Mouse (Mus musculus): ENCODE measurements around the gene 5330417H12Rik.

Gene 5330417H12Rik

GRCm38 (mm10) chr7:107625061-107625460 is at the start of gene 5330417H12Rik:
5330417H12Rik (minus strand) TSS chr7:107625161.
- no peak for DNase-seq

DNA sequence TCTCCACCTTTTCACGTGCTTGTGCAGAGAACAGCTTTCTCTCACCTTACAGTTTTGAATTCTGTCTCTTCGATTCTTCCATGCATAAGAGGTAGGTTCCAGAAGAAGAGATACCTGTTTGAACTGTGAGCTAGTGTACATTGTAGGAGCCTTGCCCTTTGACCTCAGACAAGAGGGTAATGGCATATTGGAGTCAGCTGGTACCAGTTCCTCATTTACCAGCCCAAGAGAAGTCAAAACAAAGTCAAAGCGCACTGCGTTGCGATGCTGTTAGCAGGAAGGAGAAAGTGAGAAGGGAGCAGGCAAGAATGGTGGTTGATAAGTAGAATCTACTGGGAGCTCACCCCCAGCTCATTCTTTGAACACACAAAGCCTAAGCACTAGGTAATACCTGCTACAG is 43.6 kb upstream of the 5330417H12Rik start:
- no peak for DNase-seq

GRCm38 (mm10) chr7:107666262-107666902 is 41.4 kb upstream of the 5330417H12Rik start:
- no peak for DNase-seq

- DNase-seq = no peak
Observed at GRCm38 (mm10) chr7:107665586-107666261, 40.8 kb upstream of the 5330417H12Rik start.

DNA sequence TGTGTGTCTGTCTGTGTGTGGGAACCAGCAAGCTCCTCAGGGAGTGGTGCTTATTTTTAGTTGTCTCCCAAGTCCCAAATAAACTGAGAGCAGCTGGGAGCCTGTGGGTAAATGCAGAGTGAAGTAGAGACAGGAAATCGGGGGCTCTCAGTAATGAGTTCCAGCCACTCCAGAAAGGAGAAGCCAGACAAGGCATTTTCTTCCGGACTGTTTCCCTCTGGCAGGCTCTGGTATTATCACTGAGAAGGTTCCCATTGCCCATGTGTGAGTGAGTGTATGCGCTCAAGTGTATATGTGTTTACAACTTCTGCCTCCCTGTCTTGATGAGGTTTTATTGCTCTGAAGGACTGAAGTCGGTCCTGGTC is 40.2 kb upstream of the 5330417H12Rik start:
- DNase-seq = no peak

DNA sequence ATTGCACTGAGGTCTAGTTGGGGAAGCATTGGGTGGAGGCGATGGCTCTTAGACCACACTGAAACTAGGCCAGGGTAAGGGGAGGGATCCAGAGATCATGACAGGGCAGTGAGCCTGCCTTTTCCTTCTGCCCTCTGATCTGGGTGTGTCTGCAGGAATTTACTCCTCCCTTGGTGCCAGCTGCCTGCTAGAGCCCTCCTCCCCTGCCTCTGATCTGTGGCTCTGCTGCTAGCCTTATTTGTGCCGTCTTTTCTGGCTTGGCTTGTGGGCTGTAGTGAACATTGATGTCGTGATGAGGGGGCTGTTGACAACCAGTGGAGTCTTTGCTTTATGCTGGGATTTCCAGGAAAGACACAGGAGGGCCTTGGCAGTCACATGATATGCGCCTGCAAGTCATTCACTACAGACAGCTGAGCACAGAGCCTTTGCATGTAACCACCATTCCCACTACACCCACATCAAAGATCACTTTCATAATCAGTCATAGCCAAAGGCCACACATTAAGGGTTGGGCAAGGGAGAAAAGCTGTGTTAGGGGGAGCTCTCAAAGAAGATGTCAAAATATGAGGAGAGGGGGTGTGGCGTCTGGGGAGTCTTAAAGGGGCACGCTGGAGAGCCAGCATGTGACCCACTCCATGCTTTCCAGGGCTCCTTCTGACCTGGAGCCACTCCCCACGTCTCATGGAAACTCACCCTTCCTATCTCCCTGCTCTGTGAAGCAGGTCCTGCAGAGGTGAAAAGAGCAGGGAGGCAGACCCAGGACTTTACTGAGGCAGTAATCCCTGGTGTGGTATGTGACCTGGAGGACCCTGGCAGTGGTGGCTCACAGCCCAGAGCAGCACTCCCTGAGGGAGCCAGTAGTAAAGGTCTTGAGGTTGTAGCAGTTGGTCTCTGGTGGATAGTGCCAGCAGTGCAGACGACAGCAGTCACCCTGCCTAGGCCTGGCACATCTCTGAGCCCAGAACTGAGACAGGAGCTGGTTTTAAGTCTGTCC is 39.4 kb upstream of the 5330417H12Rik start:
- DNase-seq = peak; percentile 52

- no peak for DNase-seq
Observed at GRCm38 (mm10) chr7:107663621-107664020, 38.7 kb upstream of the 5330417H12Rik start.

DNA sequence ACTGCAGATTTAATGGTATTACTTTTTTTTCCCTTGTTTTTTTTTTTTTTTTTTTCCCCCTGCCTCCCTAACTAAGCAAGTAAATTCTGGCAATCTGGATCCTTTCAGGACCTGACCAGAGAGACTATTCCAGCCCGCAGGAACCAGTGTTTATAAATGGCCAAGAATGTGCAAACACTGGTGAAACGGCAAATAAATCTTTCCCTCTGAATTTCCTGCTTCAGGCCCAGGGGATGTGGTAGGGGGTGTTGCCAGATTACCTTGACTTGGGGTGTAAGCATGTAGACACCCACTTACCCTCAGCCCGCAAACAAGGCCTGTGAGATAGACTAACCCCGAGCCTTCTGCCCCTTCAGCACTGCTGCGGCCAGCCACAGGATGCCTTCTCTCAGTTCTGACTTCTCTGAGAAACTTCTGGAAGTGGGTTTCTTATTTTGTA is 36.9 kb upstream of the 5330417H12Rik start:
- no peak for DNase-seq

DNA sequence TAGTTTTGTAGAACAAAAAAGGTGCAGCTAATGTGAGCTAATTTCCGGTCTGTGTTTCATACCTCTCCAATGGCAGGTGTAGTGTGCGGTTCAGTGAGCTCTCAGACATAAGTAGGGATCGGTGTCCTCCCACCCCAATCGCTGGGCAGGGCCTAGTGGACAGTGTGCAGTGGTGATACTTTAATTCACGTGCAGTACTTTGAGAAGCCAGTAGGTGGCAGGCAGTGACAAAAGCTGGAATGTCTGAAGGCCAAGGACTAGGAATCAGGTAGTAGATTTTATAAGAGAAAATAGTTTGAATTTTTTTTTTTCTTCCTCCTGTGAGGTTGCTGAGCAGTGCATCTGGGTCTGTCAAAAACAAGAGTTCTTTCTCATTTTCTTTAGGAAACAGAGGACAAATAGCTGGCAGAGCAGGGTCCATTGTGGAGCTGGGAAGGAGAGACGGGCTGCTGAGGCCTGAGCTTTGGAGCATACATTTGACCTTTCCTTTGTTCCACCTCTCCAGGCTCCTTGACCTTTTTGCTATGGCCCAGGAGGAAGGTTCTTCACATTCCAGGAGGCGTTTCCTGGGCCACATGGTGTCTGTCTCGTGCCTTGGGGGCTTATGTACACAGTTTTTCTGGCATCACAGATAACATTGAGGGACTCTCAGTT is 36.4 kb upstream of the 5330417H12Rik start:
- DNase-seq = peak; percentile 81

- DNase-seq = no peak
Observed at GRCm38 (mm10) chr7:107659186-107659918, 34.4 kb upstream of the 5330417H12Rik start.

DNA sequence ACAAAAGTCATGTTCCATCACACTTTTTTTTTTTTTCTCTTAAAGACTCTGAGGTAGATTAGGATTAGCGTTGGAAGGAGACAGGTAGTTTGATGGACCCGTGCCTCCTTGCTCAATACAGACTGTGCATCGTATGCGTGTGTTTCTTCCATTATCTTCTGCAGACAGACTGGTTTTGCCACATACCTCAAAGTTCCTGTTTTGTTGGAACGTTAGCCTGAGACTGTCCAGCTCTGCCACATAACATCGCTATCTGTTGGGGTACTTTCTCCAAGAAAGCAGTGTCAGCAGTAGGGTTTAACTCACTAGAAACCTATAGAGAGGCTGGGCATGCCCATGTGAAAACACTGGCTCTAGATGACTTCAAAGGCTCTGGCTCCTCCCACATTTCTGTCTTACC is 31.5 kb upstream of the 5330417H12Rik start:
- DNase-seq = no peak

GRCm38 (mm10) chr7:107651821-107652220 is 26.9 kb upstream of the 5330417H12Rik start:
- DNase-seq = no peak

DNA sequence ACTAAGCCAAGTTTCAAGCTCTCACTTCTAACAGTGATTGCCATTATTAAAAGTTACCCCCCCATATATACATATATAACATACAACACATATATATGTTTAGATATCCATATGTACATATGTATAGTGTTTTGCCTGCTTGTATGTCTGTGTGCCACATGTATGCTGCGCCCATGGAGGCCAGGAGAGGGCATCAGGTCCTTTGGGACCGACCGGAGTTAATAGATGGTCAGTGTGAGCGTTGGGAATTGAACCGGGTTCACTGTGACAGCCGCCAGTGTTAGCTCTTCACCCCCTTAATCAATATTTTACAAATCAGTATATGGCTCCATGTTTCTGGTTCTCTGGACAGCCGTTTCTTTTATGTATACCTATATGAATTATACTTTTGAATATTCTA is 25.0 kb upstream of the 5330417H12Rik start:
- no peak for DNase-seq

GRCm38 (mm10) chr7:107648937-107649688 is 24.2 kb upstream of the 5330417H12Rik start:
- DNase-seq = no peak

DNA sequence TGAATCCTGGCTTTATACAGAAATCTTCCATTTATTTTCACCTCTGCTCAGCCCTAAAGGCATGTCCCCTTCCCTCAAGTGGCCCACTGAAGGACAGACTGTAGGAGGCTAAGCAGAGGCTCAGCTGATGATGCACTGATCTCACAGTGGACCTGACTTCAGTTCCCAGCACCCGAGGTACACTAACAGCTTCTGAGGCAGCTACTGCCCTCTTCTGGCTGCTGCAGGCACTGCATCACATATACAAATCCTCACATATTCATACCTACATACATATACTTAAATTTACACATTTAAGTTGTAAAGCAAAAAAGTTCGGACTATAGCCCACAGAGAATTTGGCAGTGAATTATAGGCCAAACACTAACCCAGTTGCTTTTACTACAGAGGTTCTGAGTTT is 20.0 kb upstream of the 5330417H12Rik start:
- no peak for DNase-seq

DNA sequence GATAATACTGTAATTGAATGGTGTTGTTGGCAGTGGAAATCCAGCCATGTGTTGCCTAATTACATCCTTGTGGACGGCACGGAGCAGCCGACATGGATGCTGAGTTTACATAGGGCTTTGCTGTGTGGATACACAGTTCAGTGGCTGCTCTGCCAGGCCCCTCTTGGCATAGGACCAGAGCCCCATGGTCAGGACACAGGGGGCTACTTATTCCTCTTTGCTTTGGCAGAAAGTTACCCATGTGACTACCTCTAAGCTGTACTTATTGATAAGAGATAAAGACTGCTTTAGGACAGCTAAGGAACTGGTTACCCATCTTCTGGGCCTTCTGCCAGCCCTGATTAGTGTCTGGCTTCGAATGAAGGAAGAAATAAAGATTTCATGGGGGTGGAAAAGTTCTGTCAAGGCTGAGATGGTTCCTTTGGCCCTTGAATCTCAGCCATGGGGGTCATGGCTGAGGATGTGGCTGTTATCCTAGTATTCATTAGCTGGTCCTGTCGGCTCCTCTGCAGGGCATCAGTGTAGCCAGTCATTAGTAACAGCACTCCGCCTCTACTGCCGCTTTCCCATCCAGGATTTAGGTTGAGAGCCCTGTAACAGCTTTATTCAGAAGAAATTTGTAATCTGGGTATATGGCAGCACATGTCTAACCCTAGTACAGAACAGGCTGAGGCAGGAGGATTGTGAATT is 17.8 kb upstream of the 5330417H12Rik start:
- no peak for DNase-seq

DNA sequence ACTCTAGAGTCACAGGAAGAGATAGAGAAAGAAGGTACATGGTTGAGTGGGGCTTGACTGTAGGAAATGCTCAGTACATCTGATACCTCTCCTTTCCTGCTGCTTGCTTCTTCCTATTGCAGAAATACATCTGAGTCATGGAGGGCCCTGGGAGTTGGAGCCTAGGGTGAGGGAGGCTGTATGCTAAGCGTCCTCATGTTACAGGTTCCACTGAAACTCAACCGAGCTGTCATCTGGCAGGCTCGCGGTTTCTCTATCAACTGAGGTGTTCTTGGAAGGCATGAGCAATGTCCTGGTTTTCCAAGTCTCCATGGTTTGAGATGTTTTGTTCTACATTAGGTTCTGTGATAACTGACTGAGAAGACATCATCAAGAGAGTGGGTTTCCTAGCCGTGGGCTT is 13.1 kb upstream of the 5330417H12Rik start:
- DNase-seq = no peak

DNA sequence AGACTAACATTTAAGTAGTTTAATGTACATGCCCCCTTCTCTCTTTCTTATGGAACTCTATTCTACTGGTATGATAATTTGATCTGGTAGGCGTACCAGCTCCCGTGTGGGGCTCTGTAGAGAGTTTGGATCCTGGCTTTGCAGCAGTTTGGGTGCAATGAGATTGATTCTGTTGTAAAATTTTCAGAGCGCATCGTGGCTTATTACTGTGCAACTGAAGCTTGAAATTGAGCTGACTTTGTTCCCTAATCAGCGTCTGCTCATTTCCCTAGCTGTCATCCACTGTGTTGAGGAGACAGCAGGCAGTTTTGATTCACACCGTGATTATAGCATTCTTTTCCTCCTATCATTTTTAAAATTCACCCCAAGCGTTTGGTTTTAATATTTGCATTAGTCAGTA is 12.4 kb upstream of the 5330417H12Rik start:
- no peak for DNase-seq

DNA sequence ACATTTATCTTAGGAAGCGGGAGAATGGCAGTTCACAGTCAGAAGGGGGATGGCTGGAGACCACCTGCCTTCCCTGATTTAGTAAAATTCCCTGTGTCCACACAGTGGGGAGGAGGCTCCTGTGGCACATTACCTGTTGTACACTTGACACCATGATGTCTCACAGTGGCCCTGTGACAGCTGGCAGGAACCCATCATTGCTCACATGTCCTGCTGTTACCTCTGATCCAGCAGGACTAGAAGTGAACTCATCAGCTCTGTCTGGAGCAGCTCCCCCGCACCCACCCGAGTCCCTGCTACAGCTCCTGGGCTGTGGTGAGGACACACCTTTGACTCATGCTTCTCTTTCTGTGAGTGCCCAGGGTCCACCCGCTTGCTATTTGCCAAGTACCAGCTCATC is 8.2 kb upstream of the 5330417H12Rik start:
- no peak for DNase-seq

GRCm38 (mm10) chr7:107628383-107628782 is 3.4 kb upstream of the 5330417H12Rik start:
- DNase-seq = no peak

DNA sequence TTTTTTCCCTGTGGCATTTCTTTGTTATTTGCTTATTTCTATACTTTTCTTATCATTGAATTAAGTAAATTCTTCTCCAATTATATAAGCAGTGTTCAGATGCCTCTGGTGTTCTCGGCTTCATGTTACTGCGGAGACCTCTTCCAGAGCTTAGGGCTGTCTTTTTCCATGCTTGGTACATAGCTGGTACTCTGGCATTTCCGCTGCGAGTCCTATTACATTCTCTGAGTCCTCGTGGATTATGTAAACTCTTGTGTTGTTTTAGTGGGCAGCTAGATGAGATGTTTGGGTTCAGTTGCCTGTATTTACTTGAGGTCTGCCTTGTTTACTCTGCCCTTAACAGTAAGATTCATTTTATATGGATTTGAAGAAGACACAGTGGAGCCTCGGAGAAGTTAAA is 820 bp upstream of the 5330417H12Rik start:
- DNase-seq = no peak

Measured in kidney, adult 9 months (tissue).